Mouse (Mus musculus) embryonic facial prominence, embryonic 12.5 days (tissue): ENCODE measurements at regions not wholly inside any gene's neighbourhood (a gene's known extent, or its start where the extent isn't known, plus 50 kb on each side); places are given as distances from the start of the nearest gene placed in this dataset.
A peak's percentile ranks its signal among the peaks of the same experiment; 100 is the strongest.

Source experiments
- ATAC-seq: fragments of 200-750 bp; cut with Nextera tagmentation; 2 replicates; pipeline ENCODE4 v1.8.0; 2017; ENCODE audit not compliant: insufficient number of reproducible peaks, insufficient read depth, low FRiP score, low TSS enrichment
- H3K27ac ChIP-seq: fragments of 300-500 bp; sonication (generic); 2 replicates; pipeline ENCODE4 v1.5.1; 2016; ENCODE audit warnings: mild to moderate bottlenecking
- H3K27me3 ChIP-seq: fragments of 300-500 bp; sonication (generic); 2 replicates; pipeline ENCODE4 v1.6.1; 2016; ENCODE audit warnings: mild to moderate bottlenecking, moderate library complexity
- H3K36me3 ChIP-seq: fragments of 300-500 bp; sonication (generic); 2 replicates; pipeline ENCODE4 v1.6.1; 2016; ENCODE audit warnings: mild to moderate bottlenecking
- H3K4me1 ChIP-seq: fragments of 300-500 bp; sonication (generic); 2 replicates; pipeline ENCODE4 v1.6.1; 2016
- H3K4me2 ChIP-seq: fragments of 300-500 bp; sonication (generic); replicated peaks from 2 replicates; pipeline ENCODE4 v1.6.1; 2016; ENCODE audit warnings: mild to moderate bottlenecking, moderate library complexity
- H3K4me3 ChIP-seq: fragments of 300-500 bp; sonication (generic); 2 replicates; pipeline ENCODE4 v1.5.1; 2016; ENCODE audit warnings: mild to moderate bottlenecking
- H3K9ac ChIP-seq: fragments of 300-500 bp; sonication (generic); 2 replicates; pipeline ENCODE4 v1.6.1; 2016; ENCODE audit warnings: mild to moderate bottlenecking, moderate library complexity
- H3K9me3 ChIP-seq: fragments of 300-500 bp; sonication (generic); 2 replicates; pipeline ENCODE4 v1.6.1; 2016; ENCODE audit warnings: mild to moderate bottlenecking, moderate library complexity
- WGBS: fragments of 180-500 bp; shearing (Covaris S2); methylation state at CpG from one replicate; pipeline ENCODE4 v1.1.7; 2016; 5-methylcytosine and 5-hydroxymethylcytosine counted together

DNA sequence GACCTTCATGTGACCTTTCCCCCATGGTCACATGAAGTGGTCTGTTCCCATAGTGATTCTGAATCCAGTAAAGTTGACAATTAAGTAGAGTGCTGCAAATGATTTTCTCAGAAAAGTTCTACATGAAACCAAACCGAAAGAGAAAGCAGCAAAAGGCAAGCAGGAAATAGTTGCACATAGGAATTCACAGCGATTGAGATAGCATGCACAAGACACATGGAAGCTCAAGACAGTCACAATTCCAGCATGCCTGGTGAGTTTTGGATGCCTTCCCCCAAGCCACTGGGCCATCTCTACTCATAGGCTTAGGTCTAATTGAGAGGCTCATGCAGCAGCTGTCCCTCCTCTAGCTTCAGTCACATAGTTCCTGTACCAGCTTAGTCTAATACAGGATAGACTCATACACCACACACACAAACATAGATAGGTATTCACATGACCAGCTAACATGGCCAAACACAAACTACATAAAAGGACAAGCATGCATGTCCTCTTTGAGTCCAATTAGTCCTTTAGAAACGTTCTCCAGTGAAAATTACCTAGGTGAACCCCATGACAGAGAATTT lies 721.8 kb downstream of the Gsdmc2 start:
- Histone ChIP-seq H3K4me1 (no peaks in the 10 kb centered on the region), H3K27ac (no peak overlapping the region), H3K4me3 (no peak overlapping the region), H3K4me2 (no peak overlapping the region), H3K9me3 (no peaks in the 10 kb centered on the region), H3K27me3 (no peaks in the 10 kb centered on the region), H3K36me3 (no peaks in the 10 kb centered on the region), H3K9ac (no peak overlapping the region)
- no peak for ATAC-seq
- WGBS = 83% methylated on average over 3 of the region's 3 CpGs

DNA sequence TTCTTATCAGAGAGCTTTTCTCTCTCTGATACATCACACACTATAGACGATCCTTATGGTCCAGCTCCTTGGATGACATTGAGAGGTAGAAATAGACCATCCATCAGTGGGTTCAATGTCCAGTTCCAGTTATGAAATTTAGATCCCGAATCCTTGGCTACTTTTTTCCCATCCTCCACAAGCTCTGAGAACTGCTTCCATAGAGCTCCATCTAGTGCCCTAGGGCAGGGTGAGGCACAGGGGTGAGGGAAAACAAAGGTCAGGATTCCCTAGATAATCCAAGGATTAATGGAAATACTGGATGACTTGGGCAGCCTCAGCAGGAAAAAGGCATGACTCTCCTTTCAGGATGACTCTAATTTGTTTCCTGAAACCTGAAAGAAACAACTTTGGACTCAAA lies 732.1 kb downstream of the Gsdmc2 start:
- Histone ChIP-seq H3K27ac (no peak overlapping the region), H3K4me3 (no peak overlapping the region), H3K36me3 (no peaks in the 10 kb centered on the region), H3K4me1 (no peaks in the 10 kb centered on the region), H3K27me3 (no peaks in the 10 kb centered on the region), H3K9ac (no peak overlapping the region), H3K4me2 (no peak overlapping the region), H3K9me3 (no peaks in the 10 kb centered on the region)
- no peak for ATAC-seq
- WGBS = 81% methylated on average over 2 of the region's 2 CpGs

DNA sequence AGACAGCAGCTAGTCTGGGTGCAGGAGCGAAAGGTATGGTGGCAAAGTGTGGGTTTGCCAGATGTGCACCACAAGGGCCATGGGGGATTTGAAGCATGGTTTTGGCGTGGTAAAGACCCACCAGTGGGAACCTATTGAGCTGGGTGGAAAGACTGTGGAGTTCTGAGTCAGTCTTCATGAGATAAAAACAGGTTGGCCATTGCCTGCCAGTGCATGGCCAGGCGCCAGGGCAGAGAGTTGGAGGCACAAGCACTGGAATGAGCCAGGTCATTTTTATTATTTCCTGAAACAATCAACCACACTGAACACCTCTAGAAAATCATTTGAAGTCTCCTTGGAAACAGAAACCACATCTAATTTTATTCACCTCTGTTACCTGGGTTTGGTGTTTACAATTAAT lies 744.9 kb downstream of the Gsdmc2 start:
- 91% methylated on average over 3 of the region's 3 CpGs for WGBS

DNA sequence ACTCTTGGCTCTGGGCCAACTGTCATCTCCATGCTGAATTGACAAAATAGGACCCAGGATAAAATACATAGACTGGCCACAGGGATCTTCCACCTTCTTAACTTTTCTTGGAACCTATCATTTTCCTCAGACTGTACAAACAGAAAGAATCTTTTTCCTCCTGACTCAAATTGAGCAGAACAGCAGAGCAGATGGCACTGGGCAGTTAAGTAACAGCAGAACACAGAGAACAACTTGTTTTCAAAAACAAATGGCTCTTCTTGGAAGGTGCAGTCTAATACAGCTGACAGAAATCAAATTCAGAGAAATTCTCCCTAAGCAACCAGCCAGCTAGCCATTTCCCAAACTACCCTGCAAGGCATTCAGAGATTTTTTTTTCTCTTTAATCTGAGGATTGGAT lies 763.0 kb downstream of the Gsdmc2 start:
- Histone ChIP-seq H3K27me3 (no peaks in the 10 kb centered on the region), H3K9me3 (no peaks in the 10 kb centered on the region), H3K27ac (no peak overlapping the region), H3K4me3 (no peak overlapping the region), H3K36me3 (no peaks in the 10 kb centered on the region), H3K4me2 (no peak overlapping the region), H3K4me1 (no peaks in the 10 kb centered on the region), H3K9ac (no peak overlapping the region)
- ATAC-seq = no peak

More for the DNA sequence above, 744.9 kb downstream of the Gsdmc2 start:
- no peak overlapping the region for H3K27ac ChIP-seq
- H3K36me3 ChIP-seq = no peaks in the 10 kb centered on the region
- no peak for ATAC-seq
- no peaks in the 10 kb centered on the region for H3K4me1 ChIP-seq
- H3K4me2 ChIP-seq = no peak overlapping the region
- no peaks in the 10 kb centered on the region for H3K27me3 ChIP-seq
- H3K4me3 ChIP-seq = no peak overlapping the region
- no peak overlapping the region for H3K9ac ChIP-seq
- no peaks in the 10 kb centered on the region for H3K9me3 ChIP-seq

DNA sequence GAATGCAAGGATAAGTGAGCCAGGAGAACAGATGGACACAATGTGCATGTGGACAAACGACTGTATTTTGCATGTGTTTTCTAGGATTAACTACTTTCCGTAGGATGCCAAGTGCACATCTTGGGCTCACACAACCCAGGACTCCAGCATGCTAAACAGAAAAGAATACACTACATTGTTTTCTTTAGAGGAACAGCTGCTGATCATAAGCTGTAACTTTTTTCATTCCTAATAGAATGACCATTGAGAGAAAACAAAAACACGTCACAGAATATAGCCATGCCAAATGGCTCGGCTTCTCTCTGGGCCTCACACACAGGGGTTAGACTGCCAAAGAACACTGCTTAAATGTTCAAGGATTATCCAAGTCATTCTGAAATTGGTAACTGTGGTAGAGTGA lies 765.2 kb downstream of the Gsdmc2 start:
- Histone ChIP-seq H3K27ac (no peak overlapping the region), H3K9ac (no peak overlapping the region), H3K9me3 (no peaks in the 10 kb centered on the region), H3K4me3 (no peak overlapping the region), H3K4me2 (no peak overlapping the region), H3K4me1 (no peaks in the 10 kb centered on the region), H3K27me3 (no peaks in the 10 kb centered on the region), H3K36me3 (no peaks in the 10 kb centered on the region)
- ATAC-seq = no peak
- 78% methylated on average over 4 of the region's 4 CpGs for WGBS

DNA sequence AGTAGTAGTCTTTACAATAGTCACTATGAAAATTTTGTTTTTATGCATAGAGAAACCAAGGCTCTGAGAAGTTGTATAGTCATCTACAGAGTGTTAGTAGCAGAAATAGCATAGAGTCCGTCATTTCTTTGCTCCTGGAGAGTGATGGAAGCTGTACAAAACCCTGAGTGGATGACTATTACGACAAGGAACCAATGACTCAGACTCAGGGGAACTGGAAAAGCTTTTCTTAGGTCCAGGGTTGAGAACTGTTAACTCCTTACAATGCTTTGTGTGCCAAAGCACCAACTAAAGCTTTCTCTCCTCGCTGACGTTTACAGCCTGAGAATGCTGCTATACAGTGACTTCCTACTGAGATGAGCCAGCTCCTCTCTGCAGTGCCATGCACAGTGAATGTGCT lies 773.1 kb downstream of the Gsdmc2 start:
- Histone ChIP-seq H3K9me3 (no peaks in the 10 kb centered on the region), H3K4me3 (no peak overlapping the region), H3K9ac (no peak overlapping the region), H3K4me2 (no peak overlapping the region), H3K27me3 (no peaks in the 10 kb centered on the region), H3K36me3 (no peaks in the 10 kb centered on the region), H3K27ac (no peak overlapping the region), H3K4me1 (no peaks in the 10 kb centered on the region)
- ATAC-seq = no peak
- WGBS = 78% methylated on average over 4 of the region's 4 CpGs

DNA sequence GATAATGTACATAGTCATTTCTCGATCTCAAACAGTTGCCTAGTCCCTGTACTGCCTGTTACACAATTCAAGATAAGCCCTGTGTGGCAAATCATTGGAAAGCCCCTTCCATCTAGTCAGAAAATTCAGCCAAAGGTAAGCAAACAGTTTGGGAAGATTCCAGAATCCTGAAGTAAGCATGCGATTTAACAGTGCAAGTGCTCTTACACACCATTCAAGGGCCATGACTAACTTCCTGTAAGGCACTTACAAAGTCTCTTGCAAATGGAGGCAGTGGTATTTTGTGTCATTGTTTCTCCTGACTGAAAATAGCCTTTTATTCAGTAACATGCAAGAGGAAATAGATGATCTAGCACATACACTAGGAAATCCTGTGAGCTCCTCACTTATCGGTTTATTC lies 777.9 kb downstream of the Gsdmc2 start:
- H3K4me2 ChIP-seq = no peak overlapping the region
- no peak overlapping the region for H3K9ac ChIP-seq
- 85% methylated on average over 3 of the region's 3 CpGs for WGBS
- H3K9me3 ChIP-seq = no peaks in the 10 kb centered on the region
- no peaks in the 10 kb centered on the region for H3K27me3 ChIP-seq
- no peaks in the 10 kb centered on the region for H3K36me3 ChIP-seq
- no peak for ATAC-seq
- no peak overlapping the region for H3K4me3 ChIP-seq
- no peaks in the 10 kb centered on the region for H3K4me1 ChIP-seq
- H3K27ac ChIP-seq = no peak overlapping the region

DNA sequence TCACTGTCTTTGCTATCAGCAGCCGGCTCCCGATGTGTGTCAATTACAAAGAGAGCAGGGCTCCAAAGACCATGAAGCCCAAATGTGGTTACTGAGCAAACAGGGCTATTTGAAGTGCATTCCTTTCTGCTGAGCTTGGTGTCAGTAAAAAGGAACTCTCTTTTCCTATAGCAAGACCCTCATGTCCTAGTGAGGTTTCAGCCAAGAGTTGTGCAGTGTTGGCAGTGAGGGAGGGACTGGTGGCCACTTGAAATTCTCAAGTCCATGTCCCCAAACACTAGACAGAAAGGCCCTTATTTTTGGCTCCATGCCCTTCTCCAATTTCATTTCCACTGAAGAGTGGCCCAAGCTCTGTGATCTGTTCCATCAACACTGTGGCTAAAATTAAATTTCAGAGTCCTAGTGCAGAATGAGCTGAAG lies 778.9 kb downstream of the Gsdmc2 start:
- no peak for ATAC-seq
- Histone ChIP-seq H3K27me3 (no peaks in the 10 kb centered on the region), H3K4me1 (no peaks in the 10 kb centered on the region), H3K9me3 (no peaks in the 10 kb centered on the region), H3K4me3 (no peak overlapping the region), H3K36me3 (no peaks in the 10 kb centered on the region), H3K27ac (no peak overlapping the region), H3K4me2 (no peak overlapping the region), H3K9ac (no peak overlapping the region)
- 79% methylated on average over 2 of the region's 2 CpGs for WGBS

DNA sequence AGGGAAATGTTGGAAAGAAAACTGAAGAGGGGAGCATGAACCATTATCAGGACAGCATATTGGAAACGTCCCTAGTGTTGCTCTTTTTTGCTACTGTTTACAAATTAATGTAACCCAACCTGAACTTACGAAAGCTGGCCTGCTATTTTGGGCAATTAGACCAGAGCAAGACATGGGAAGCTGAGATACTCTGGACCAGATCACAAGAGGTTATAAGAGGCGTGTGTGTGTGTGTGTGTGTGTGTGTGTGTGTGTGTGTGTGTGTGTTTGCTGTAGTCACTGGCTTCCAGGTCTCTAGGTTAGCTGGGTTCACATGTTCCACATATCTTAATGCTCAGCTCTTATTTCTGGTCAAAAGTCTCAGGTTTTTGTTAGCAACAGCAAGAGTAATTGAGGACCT lies 783.1 kb downstream of the Gsdmc2 start:
- Histone ChIP-seq H3K27me3 (no peaks in the 10 kb centered on the region), H3K36me3 (no peaks in the 10 kb centered on the region), H3K27ac (no peak overlapping the region), H3K4me1 (no peaks in the 10 kb centered on the region), H3K9ac (no peak overlapping the region), H3K4me3 (no peak overlapping the region), H3K9me3 (no peaks in the 10 kb centered on the region), H3K4me2 (no peak overlapping the region)
- no peak for ATAC-seq
- 59% methylated on average over 3 of the region's 3 CpGs for WGBS

DNA sequence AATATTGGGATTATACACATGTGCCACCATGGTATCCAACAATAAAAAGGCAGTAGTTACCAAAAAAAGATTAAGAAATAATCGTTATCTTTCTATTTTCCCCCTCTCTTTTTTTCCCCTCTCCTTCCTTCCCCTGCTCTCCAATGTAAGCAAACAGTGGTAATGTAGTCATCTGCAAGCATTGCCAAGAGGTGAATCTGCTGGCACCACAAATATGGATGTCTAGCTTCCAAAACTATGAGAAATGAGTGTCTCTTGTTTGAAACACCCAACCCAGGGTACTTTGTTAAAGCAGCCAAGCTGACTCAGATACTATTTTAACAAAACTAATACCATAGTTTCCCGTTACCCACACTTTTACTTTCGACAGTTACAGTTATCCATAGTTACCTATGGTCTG lies 784.2 kb downstream of the Gsdmc2 start:
- 88% methylated on average over 3 of the region's 3 CpGs for WGBS
- Histone ChIP-seq H3K27me3 (no peaks in the 10 kb centered on the region), H3K4me3 (no peak overlapping the region), H3K9ac (no peak overlapping the region), H3K36me3 (no peaks in the 10 kb centered on the region), H3K27ac (no peak overlapping the region), H3K4me1 (no peaks in the 10 kb centered on the region), H3K4me2 (no peak overlapping the region), H3K9me3 (no peaks in the 10 kb centered on the region)
- ATAC-seq = no peak

DNA sequence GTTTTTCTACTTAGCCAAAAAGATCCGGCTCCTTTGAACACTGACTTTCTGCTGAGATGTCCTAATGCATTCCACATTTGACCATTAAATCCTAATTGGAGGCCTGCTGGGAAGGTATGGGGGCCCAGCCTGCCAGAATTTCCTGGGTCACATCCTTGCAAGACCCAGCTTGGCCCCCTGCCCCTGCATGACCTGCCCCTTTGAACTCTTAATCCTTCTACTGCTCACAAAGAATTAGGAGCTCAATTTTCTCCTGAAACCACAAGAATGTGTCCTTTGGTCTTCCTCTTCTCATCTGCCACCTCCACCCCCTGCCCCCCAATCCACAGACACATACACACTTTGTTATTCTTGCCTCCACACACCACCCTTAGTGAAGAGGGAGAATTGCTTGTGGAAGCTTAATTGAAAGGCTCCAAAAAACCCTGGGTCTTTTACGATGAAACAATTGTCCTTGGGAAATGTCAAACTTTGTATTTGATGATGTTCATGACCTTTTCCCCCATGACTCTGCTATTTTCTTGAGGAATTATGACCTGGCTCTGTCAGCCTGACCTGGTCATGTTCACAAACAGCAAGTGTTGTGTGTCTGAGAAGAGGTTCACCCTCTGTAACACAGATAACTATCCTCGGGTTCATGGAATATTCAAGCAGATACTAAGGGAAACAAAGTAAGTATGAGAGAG lies 792.3 kb downstream of the Gsdmc2 start:
- Histone ChIP-seq H3K27ac (no peak overlapping the region), H3K9ac (no peak overlapping the region), H3K4me2 (no peak overlapping the region), H3K4me3 (no peak overlapping the region), H3K4me1 (peaks cover 8% of the 10 kb centered on the region; the same call in 1 of the 2 replicates), H3K27me3 (no peaks in the 10 kb centered on the region), H3K9me3 (no peaks in the 10 kb centered on the region), H3K36me3 (no peaks in the 10 kb centered on the region)
- peak; percentile 41; the same call in 1 of the 2 replicates for ATAC-seq
- 4% methylated on average over 3 of the region's 3 CpGs for WGBS

DNA sequence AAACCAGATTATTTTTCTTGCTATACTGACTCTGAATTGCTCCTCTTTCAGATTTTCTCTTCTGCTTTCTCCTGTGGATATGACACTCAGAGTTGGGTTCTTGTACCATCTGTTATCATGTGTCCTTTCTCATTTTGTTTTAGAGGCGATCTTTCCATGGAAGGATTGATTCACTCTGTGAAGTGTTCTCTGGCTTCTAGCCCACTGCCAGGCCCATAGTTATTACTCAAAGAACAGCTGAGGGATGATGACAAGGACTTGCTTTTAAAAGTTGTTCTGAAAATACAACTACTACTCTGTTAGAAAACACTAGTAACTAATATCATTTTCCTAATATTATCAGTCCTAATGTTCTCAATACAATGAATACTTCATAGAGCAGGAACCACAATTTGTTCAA lies 794.9 kb downstream of the Gsdmc2 start:
- H3K4me1 ChIP-seq = peaks cover 8% of the 10 kb centered on the region; the same call in 1 of the 2 replicates
- H3K4me3 ChIP-seq = no peak overlapping the region
- no peak for ATAC-seq
- no peaks in the 10 kb centered on the region for H3K36me3 ChIP-seq
- 83% methylated on average over 1 of the region's 1 CpGs for WGBS
- H3K27me3 ChIP-seq = no peaks in the 10 kb centered on the region
- H3K4me2 ChIP-seq = no peak overlapping the region
- no peak overlapping the region for H3K9ac ChIP-seq
- H3K9me3 ChIP-seq = no peaks in the 10 kb centered on the region
- no peak overlapping the region for H3K27ac ChIP-seq
